Mouse (Mus musculus): ENCODE results near the gene Ndufa4l2. TPM values are rescaled to one million over a fixed set of nuclear protein-coding genes. Genes with fewer than 3 reads are reported as not detected.

Gene Ndufa4l2
- polyA plus RNA-seq, 1 experiment from 2014 or later = 7.6 TPM

- no peak overlapping the region for H3K4me3 ChIP-seq
- H3K27ac ChIP-seq = no peak overlapping the region
- no peaks in the 10 kb centered on the region for H3K4me1 ChIP-seq
- no peak for ATAC-seq (ENCODE audit: low FRiP score, low read depth)
- no peak overlapping the region for H3K4me2 ChIP-seq (replicated peaks)
- no peaks in the 10 kb centered on the region for H3K27me3 ChIP-seq (replicated peaks)
- no peaks in the 10 kb centered on the region for H3K9me3 ChIP-seq
- H3K36me3 ChIP-seq = peaks cover 100% of the 10 kb centered on the region
- WGBS = 89% methylated on average over 17 of the region's 17 CpGs
- no peak overlapping the region for H3K9ac ChIP-seq
These were observed 35.1 kb downstream of the Ndufa4l2 start for GRCm38 (mm10) chr10:127549892-127550291.

DNA sequence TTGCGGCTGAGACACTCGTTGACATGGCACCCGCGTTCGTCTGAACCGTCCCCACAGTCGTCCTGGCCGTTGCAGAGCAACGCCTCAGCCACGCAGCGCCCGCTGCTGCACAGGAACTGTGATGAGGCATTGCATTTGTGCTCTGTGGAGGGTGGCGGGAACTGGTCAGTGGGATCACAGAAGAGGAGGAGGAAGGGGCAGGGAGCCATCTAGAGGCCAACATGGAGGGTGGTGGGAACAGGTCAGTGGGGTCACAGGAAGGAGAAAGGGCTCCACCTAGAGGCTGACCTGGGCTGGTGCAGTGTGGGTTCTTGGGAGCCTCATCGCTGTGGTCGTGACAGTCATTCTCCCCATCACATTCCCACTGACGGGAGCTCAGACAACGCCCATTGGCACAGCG is 40.9 kb downstream of the Ndufa4l2 start:
- peaks cover 100% of the 10 kb centered on the region for H3K36me3 ChIP-seq
- H3K9ac ChIP-seq = no peak overlapping the region
- no peaks in the 10 kb centered on the region for H3K9me3 ChIP-seq
- 56% methylated on average over 18 of the region's 18 CpGs for WGBS
- H3K4me3 ChIP-seq = no peak overlapping the region
- no peak for ATAC-seq (ENCODE audit: low FRiP score, low read depth)
- no peaks in the 10 kb centered on the region for H3K4me1 ChIP-seq
- no peaks in the 10 kb centered on the region for H3K27me3 ChIP-seq (replicated peaks)
- peak overlapping the region; percentile 37; the same call in 1 of the 2 replicates for H3K27ac ChIP-seq
- H3K4me2 ChIP-seq (replicated peaks) = no peak overlapping the region

DNA sequence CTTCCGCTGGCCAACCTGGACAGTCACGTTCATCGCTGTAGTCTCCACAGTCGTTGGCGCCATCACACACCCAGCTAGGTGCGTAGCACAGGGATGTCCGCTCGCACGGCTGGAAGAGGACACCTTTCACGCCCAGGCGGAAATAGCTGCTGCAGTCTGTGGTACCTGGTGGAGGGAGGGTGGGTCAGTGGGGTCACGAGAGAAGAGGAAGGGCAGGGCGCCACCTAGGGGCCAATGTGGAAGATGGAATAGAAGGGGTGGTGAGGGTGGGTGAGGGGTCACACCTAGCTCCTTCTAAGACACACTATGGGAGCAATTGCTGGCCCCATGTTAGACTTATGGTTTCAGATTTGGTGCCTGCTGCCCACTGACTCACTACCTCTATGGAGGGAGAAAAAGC is 42.6 kb downstream of the Ndufa4l2 start:
- Histone ChIP-seq H3K36me3 (peaks cover 100% of the 10 kb centered on the region), H3K4me2 (replicated peaks) (no peak overlapping the region), H3K27ac (no peak overlapping the region), H3K27me3 (replicated peaks) (no peaks in the 10 kb centered on the region), H3K9me3 (no peaks in the 10 kb centered on the region), H3K4me3 (no peak overlapping the region), H3K4me1 (no peaks in the 10 kb centered on the region), H3K9ac (no peak overlapping the region)
- 93% methylated on average over 13 of the region's 13 CpGs for WGBS
- no peak for ATAC-seq (ENCODE audit: low FRiP score, low read depth)

- Histone ChIP-seq H3K4me2 (replicated peaks) (no peak overlapping the region), H3K36me3 (peaks cover 94% of the 10 kb centered on the region), H3K4me1 (peaks cover 12% of the 10 kb centered on the region), H3K27ac (no peak overlapping the region), H3K9me3 (no peaks in the 10 kb centered on the region), H3K9ac (no peak overlapping the region), H3K4me3 (no peak overlapping the region), H3K27me3 (replicated peaks) (no peaks in the 10 kb centered on the region)
- ATAC-seq (ENCODE audit: low FRiP score, low read depth) = no peak
These were observed 46.4 kb downstream of the Ndufa4l2 start for GRCm38 (mm10) chr10:127561145-127561544.

DNA sequence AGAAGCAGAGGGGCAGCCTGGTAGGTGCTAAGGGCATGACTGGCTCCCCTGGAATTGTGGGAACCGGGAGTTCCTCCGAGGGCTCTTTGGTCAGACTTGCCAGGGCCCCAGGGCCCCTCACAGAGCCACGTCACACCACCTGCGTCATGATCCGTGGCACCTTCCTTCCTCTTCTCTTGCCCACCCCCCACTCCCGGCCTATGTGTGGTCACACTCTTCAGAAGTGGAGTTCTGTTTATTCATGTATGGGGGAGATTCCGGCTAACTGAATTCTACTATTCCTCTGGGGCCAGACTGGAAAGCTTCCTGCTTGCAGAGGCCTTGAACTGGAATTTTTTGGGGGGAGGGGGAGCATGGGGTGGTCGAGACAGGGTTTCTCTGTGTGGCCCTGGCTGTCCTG is 49.1 kb downstream of the Ndufa4l2 start:
- Histone ChIP-seq H3K4me3 (no peak overlapping the region), H3K4me2 (replicated peaks) (no peak overlapping the region), H3K36me3 (peaks cover 90% of the 10 kb centered on the region), H3K9me3 (no peaks in the 10 kb centered on the region), H3K27me3 (replicated peaks) (no peaks in the 10 kb centered on the region), H3K4me1 (peaks cover 12% of the 10 kb centered on the region), H3K27ac (no peak overlapping the region), H3K9ac (0 out of 2 replicates have a peak overlapping the region, but pooled peaks have one; percentile 5)
- WGBS = 82% methylated on average over 8 of the region's 8 CpGs
- no peak for ATAC-seq (ENCODE audit: low FRiP score, low read depth)

- no peak for ATAC-seq (ENCODE audit: low FRiP score, low read depth)
- Histone ChIP-seq H3K4me1 (peaks cover 12% of the 10 kb centered on the region), H3K4me3 (no peak overlapping the region), H3K27ac (no peak overlapping the region), H3K27me3 (replicated peaks) (no peaks in the 10 kb centered on the region), H3K4me2 (replicated peaks) (no peak overlapping the region), H3K9me3 (no peaks in the 10 kb centered on the region), H3K9ac (no peak overlapping the region), H3K36me3 (peaks cover 90% of the 10 kb centered on the region)
- 52% methylated on average over 13 of the region's 13 CpGs for WGBS
These were observed 49.5 kb downstream of the Ndufa4l2 start for GRCm38 (mm10) chr10:127564301-127564700.

Other genes starting within 250 kb of the Ndufa4l2 start
- 273 and 277 TPM in 2 replicates for gene Dctn2, start 248.6 kb upstream of the Ndufa4l2 start, polyA plus RNA-seq (2016; fragmentation: Nextera tagmentation; extraction: Ambion mirVana)
- gene Mbd6, start 225.9 kb upstream of the Ndufa4l2 start, polyA plus RNA-seq (2016; fragmentation: Nextera tagmentation; extraction: Ambion mirVana) = 18.4 and 20.5 TPM in 2 replicates
- 145 and 146 TPM in 2 replicates for gene Mars, start 203.2 kb upstream of the Ndufa4l2 start, polyA plus RNA-seq (2016; fragmentation: Nextera tagmentation; extraction: Ambion mirVana)
- 1.7 and 2.0 TPM in 2 replicates for gene Arhgap9, start 193.0 kb upstream of the Ndufa4l2 start, polyA plus RNA-seq (2016; fragmentation: Nextera tagmentation; extraction: Ambion mirVana)
- 3.6 and 4.0 TPM in 2 replicates for gene Gli1, start 173.0 kb upstream of the Ndufa4l2 start, polyA plus RNA-seq (2016; fragmentation: Nextera tagmentation; extraction: Ambion mirVana)
- not detected in 2 replicates for gene Inhbe, start 160.6 kb upstream of the Ndufa4l2 start, polyA plus RNA-seq (2016; fragmentation: Nextera tagmentation; extraction: Ambion mirVana)
- not detected in 2 replicates for gene Inhbc, start 144.5 kb upstream of the Ndufa4l2 start, polyA plus RNA-seq (2016; fragmentation: Nextera tagmentation; extraction: Ambion mirVana)
- gene R3hdm2, start 134.6 kb upstream of the Ndufa4l2 start, polyA plus RNA-seq (2016; fragmentation: Nextera tagmentation; extraction: Ambion mirVana) = 33.9 and 36.3 TPM in 2 replicates
- gene Stac3, start 13.3 kb upstream of the Ndufa4l2 start, polyA plus RNA-seq (2016; fragmentation: Nextera tagmentation; extraction: Ambion mirVana) = 4.3 and 5.8 TPM in 2 replicates
- 74.2 and 76.9 TPM in 2 replicates for gene Shmt2, start 7.5 kb downstream of the Ndufa4l2 start, polyA plus RNA-seq (2016; fragmentation: Nextera tagmentation; extraction: Ambion mirVana)
- gene Nxph4, start 19.6 kb downstream of the Ndufa4l2 start, polyA plus RNA-seq (2016; fragmentation: Nextera tagmentation; extraction: Ambion mirVana) = 112 and 125 TPM in 2 replicates
- 85.7 and 96.0 TPM in 2 replicates for gene Lrp1, start 106.2 kb downstream of the Ndufa4l2 start, polyA plus RNA-seq (2016; fragmentation: Nextera tagmentation; extraction: Ambion mirVana)
- 7.2 and 7.5 TPM in 2 replicates for gene Stat6, start 128.0 kb downstream of the Ndufa4l2 start, polyA plus RNA-seq (2016; fragmentation: Nextera tagmentation; extraction: Ambion mirVana)
- gene Nemp1, start 151.9 kb downstream of the Ndufa4l2 start, polyA plus RNA-seq (2016; fragmentation: Nextera tagmentation; extraction: Ambion mirVana) = 7.2 and 8.0 TPM in 2 replicates
- 5.6 and 6.9 TPM in 2 replicates for gene Nab2, start 153.6 kb downstream of the Ndufa4l2 start, polyA plus RNA-seq (2016; fragmentation: Nextera tagmentation; extraction: Ambion mirVana)
- gene Myo1a, start 190.2 kb downstream of the Ndufa4l2 start, polyA plus RNA-seq (2016; fragmentation: Nextera tagmentation; extraction: Ambion mirVana) = 0.29 and 0.58 TPM in 2 replicates
- 0.91 TPM in 1 of 2 replicates, not detected in the other for gene Tac2, start 209.5 kb downstream of the Ndufa4l2 start, polyA plus RNA-seq (2016; fragmentation: Nextera tagmentation; extraction: Ambion mirVana)
- gene Zbtb39, start 224.6 kb downstream of the Ndufa4l2 start, polyA plus RNA-seq (2016; fragmentation: Nextera tagmentation; extraction: Ambion mirVana) = 4.9 and 5.5 TPM in 2 replicates
- 0.28 and 0.41 TPM in 2 replicates for gene Gpr182, start 236.8 kb downstream of the Ndufa4l2 start, polyA plus RNA-seq (2016; fragmentation: Nextera tagmentation; extraction: Ambion mirVana)
- 0.05 and 0.09 TPM in 2 replicates for gene Rdh1, start 244.8 kb downstream of the Ndufa4l2 start, polyA plus RNA-seq (2016; fragmentation: Nextera tagmentation; extraction: Ambion mirVana)
- not detected in 2 replicates for gene Rdh16f1, start 244.8 kb downstream of the Ndufa4l2 start, polyA plus RNA-seq (2016; fragmentation: Nextera tagmentation; extraction: Ambion mirVana)

All from neural tube, embryonic 12.5 days (tissue).